Mouse (Mus musculus) neural tube, embryonic 10.5 days (tissue): ENCODE data around the gene Olfr228.
"Not testable (repeated sequence)": the region's sequence is repeated elsewhere in the genome, so short reads cannot be mapped to it uniquely, and the experiment has no call there.

Experiments
- DNase-seq: peaks from one replicate; pipeline ENCODE4 v3.0.0-alpha.2; 2017; ENCODE audit warnings: low spot score; ENCODE audit errors: extremely low spot score

The Olfr228 gene

GRCm38 (mm10) chr2:86487286-86487685 is at the start of gene Olfr228:
Olfr228 (minus strand) TSS chr2:86487386.
- no peak for DNase-seq

- DNase-seq: no peak
Measured at GRCm38 (mm10) chr2:86530991-86531390, 43.8 kb upstream of the Olfr228 start.

- no peak for DNase-seq
Measured at GRCm38 (mm10) chr2:86508161-86508560, 21.0 kb upstream of the Olfr228 start, which contains the start of gene Olfr1076. Olfr1076 (plus strand) TSS chr2:86508461.

- peak; percentile 71 for DNase-seq
Measured at GRCm38 (mm10) chr2:86464442-86465109, 22.6 kb downstream of the Olfr228 start.

- DNase-seq: no peak
Measured at GRCm38 (mm10) chr2:86460434-86460833, 26.8 kb downstream of the Olfr228 start.

GRCm38 (mm10) chr2:86456169-86456568 is 31.0 kb downstream of the Olfr228 start, which contains the start of gene Olfr1066:
Olfr1066 (minus strand) TSS chr2:86456269.
- no peak for DNase-seq

GRCm38 (mm10) chr2:86450491-86450890 is 36.7 kb downstream of the Olfr228 start, which contains the start of gene Olfr1065:
Olfr1065 (minus strand) TSS chr2:86450591.
- not testable (repeated sequence) for DNase-seq

GRCm38 (mm10) chr2:86442101-86442500 is 45.1 kb downstream of the Olfr228 start:
- DNase-seq: not testable (repeated sequence)
